Mouse (Mus musculus) adrenal gland, postnatal 14 days (tissue): ENCODE measurements around the gene 4930544D05Rik. TPM values are rescaled to one million over a fixed set of nuclear protein-coding genes. Genes with fewer than 3 reads are reported as not detected.
"Not testable (repeated sequence)": the region's sequence is repeated elsewhere in the genome, so short reads cannot be mapped to it uniquely, and the experiment has no call there.

Source experiments
- DNase-seq: peaks from one replicate; pipeline ENCODE4 v3.0.0; 2021; ENCODE audit warnings: mixed read lengths
- long read RNA-seq, 2 experiments: library from polyadenylated mRNA; stranded (forward); transcript quantifications; one replicate each; pipeline ENCODE4 v2.0.0; 2021
- total RNA-seq: library from RNA; stranded (reverse); gene quantifications from 2 replicates; pipeline ENCODE4 v1.2.3, GENCODE M21; 2021

4930544D05Rik gene
- total RNA-seq = not detected in 2 replicates
- long read RNA-seq, experiment 1 = 0 reads
- long read RNA-seq, experiment 2 = 0 reads

GRCm38 (mm10) chr11:70615516-70616093 is at the start of gene 4930544D05Rik:
TSS of gene 4930544D05Rik (plus strand) at chr11:70615848.
- no peak for DNase-seq

GRCm38 (mm10) chr11:70566586-70566985 is 49.1 kb upstream of the 4930544D05Rik start:
- DNase-seq = no peak

GRCm38 (mm10) chr11:70570614-70571013 is 45.0 kb upstream of the 4930544D05Rik start:
- DNase-seq = not testable (repeated sequence)

- no peak for DNase-seq
These were observed 44.0 kb upstream of the 4930544D05Rik start for GRCm38 (mm10) chr11:70571641-70572040.

GRCm38 (mm10) chr11:70572348-70572902 is 43.2 kb upstream of the 4930544D05Rik start:
- no peak for DNase-seq

GRCm38 (mm10) chr11:70573872-70574271 is 41.8 kb upstream of the 4930544D05Rik start:
- DNase-seq = no peak

- DNase-seq = no peak
These were observed 38.4 kb upstream of the 4930544D05Rik start for GRCm38 (mm10) chr11:70577201-70577600.

- no peak for DNase-seq
These were observed 36.7 kb upstream of the 4930544D05Rik start for GRCm38 (mm10) chr11:70578962-70579361.

GRCm38 (mm10) chr11:70579710-70580357 is 35.8 kb upstream of the 4930544D05Rik start:
- DNase-seq = peak; percentile 43

- DNase-seq = no peak
These were observed 35.3 kb upstream of the 4930544D05Rik start for GRCm38 (mm10) chr11:70580358-70580720.

GRCm38 (mm10) chr11:70580921-70581320 is 34.7 kb upstream of the 4930544D05Rik start:
- no peak for DNase-seq

GRCm38 (mm10) chr11:70582196-70582595 is 33.5 kb upstream of the 4930544D05Rik start:
- no peak for DNase-seq

GRCm38 (mm10) chr11:70583022-70583714 is 32.5 kb upstream of the 4930544D05Rik start:
- no peak for DNase-seq

- DNase-seq = no peak
These were observed 31.9 kb upstream of the 4930544D05Rik start for GRCm38 (mm10) chr11:70583775-70584174.

- DNase-seq = peak; percentile 81
These were observed 30.2 kb upstream of the 4930544D05Rik start for GRCm38 (mm10) chr11:70585457-70585856.

GRCm38 (mm10) chr11:70586261-70586660 is 29.4 kb upstream of the 4930544D05Rik start:
- no peak for DNase-seq

- DNase-seq = no peak
These were observed 28.7 kb upstream of the 4930544D05Rik start for GRCm38 (mm10) chr11:70586954-70587353.

- no peak for DNase-seq
These were observed 23.9 kb upstream of the 4930544D05Rik start for GRCm38 (mm10) chr11:70591733-70592132.

- peak; percentile 23 for DNase-seq
These were observed 21.2 kb upstream of the 4930544D05Rik start for GRCm38 (mm10) chr11:70594253-70594989.

GRCm38 (mm10) chr11:70595638-70596037 is 20.0 kb upstream of the 4930544D05Rik start:
- DNase-seq = no peak

- DNase-seq = no peak
These were observed 19.6 kb upstream of the 4930544D05Rik start for GRCm38 (mm10) chr11:70596094-70596493.

GRCm38 (mm10) chr11:70597301-70597700 is 18.3 kb upstream of the 4930544D05Rik start:
- no peak for DNase-seq
